Mouse (Mus musculus) urinary bladder, postnatal 10 days (tissue): ENCODE data around the gene Tmbim6.

Experiments used
- DNase-seq: peaks from one replicate; pipeline ENCODE4 v3.0.0; 2022; ENCODE audit warnings: low spot score

Gene Tmbim6

DNA sequence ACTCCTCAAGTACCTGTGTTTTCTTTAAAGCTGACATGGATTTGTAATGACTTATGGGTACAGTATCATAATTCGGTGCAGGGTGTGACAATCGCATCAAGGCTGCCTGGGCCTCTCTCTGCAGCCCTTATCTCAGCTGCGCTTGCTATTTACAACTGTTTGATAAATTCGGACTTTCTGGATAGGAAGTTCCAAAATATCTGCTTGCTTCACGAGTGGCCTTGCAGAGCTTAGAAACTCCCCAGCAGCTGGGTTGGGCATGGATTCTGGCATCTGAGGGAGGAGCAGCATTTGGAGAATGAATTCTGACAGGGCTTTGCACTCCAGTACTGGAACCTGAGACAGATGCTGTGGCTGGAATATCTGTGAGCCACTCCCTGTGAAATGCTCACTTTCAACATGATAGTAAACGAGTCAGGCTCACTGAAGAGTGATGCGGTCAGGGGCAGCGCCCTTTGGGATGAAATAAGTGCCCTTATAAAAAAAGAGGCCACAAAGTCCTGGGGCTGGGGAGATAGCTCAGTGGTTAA is 57.1 kb downstream of the Tmbim6 start:
- no peak for DNase-seq

DNA sequence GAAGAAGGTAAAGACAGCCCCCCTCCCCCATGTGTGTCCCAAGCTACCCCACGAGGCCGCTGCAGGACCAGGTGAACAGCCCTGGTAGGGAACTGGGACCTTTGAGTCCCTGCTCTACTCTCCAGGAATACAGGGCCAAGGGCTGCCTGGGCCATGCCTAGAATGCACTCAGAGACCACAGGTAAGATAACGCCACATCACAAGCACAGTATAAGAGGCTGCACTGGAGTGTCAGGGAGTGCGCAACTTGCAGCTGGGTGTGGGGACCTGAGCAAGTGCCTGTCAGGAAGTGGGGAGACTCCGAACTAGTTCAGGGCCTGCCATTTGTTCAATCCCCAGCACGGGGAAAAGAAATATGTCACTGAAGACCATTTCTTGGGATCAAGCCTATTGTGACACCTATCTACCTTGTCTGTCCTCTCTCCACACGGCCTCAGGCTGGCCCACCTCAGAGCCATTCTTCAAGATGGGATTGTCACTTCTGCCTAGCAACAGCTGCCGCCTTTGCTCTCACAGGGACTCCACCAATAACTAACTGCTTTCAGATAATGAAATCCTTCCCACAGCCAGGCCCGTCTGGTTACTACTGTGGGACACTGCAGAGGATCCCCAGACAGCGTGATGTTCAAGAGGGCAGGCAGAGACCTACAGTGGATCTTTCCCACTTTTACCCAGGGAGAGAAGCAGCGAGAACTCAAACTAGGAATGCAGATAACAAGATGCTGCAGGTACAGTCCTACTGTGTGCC is 60.6 kb downstream of the Tmbim6 start:
- no peak for DNase-seq

DNA sequence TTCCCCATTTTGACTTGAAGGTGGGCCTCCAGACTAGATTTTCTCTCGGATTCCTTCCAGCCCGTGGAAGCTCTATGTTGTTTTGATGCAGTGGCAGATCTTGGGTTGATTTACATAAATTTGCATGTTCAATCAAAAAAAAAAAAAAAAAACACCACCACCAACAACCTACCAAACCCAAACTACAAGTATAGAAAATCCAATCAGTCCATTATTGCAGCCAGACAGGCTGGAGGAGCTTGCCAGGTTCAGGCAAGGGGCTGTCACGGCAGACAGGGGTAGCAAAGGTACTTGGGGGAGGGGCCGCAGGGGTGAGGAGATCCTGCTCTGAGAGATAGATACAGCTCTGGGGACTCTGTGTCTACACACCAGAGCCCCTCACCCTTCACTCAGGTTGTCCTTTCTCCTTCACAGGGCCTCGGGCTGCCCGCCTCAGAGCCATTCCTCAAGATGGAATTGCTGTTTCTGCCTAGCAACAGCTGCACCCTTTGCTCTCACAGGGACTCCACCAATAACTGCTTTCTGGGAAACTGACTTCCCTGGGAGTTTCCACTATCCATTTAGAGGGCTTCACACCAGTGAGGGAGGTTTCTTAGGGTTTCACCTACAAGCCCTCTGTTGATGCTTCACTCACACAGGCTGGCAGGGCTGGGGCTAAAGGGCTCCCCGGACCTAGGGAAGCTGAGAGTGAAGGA is 62.0 kb downstream of the Tmbim6 start:
- no peak for DNase-seq

DNA sequence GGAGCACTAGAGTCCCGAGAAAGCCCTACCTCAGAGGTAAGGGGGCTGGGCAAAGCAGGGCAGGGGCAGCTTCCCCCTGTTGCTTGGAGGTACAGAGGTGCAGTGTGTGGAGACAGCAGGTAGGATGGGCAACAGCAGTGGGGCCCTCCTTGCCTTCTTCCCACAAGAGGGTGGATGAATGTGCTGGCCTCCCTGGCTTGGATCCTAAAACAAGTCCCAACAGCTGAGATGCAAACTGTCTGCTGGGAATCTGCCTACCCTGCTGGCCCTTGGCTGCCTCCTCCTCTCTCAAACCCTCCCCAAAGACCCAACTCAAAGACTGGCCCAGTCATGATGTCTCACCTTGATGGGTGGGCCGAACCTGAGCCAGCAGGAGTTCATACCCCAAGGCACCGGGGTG is 62.7 kb downstream of the Tmbim6 start:
- no peak for DNase-seq

DNA sequence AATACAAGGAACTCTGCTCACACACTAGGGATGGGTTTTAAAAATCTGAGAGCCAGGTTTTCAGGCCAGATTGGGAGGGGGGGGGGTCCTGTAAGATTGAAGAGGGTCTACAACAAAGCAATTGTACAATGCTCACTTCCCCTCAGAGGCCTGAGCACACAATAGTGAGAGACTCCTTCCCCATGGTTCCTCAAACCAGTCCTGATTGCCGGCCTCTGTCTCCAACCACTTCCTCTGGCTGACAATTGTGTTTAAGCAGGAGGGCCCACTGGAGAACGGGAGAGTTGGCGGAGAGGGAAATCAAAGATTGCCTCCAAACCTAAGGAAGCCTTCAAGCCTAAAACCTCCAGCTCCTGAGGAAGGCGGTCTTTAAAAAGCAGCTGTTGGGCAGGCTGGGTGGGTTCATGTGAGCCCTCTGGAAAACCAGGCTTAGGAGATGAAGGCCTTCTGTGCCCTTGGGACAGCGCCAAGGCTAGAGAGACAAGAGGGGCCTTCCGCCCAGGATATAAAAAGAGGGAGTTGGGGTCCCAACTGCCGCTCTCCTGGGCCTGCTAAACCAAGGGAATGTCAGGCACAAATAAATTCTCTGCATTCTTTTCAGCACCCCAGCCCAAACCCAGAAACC is 63.8 kb downstream of the Tmbim6 start:
- DNase-seq, result no peak

DNA sequence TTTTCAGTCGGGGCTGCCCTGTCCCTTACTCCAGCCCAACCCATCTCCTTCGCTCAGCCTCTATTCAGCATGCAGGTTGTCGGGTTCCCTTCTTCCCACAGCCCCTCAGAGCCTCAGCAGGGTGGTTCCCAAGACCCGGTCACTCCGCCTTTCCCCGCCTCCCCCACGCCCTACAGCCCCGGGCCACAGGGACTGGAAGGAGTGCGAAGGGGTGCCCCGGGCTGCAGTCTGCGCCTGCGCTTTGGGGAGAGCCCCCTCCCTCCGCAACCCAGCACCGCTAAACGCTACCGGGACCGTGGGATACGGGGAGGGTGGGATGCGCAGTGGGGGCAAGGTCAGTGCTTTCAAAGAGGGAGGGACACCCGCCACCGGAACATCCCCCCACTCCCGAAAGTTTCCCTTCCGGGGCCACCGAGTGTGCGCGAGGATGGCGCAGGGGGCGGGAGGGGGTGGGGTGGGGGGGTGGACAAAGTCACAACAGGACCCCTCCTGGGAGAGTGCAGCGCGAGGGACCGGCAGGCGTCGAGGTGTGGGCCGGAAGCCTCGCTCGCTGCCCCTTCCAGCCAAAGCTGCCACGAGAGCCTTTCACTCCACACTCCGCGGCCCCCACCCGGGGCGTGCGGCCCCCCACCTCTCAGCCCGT is 64.4 kb downstream of the Tmbim6 start:
- no peak for DNase-seq

DNA sequence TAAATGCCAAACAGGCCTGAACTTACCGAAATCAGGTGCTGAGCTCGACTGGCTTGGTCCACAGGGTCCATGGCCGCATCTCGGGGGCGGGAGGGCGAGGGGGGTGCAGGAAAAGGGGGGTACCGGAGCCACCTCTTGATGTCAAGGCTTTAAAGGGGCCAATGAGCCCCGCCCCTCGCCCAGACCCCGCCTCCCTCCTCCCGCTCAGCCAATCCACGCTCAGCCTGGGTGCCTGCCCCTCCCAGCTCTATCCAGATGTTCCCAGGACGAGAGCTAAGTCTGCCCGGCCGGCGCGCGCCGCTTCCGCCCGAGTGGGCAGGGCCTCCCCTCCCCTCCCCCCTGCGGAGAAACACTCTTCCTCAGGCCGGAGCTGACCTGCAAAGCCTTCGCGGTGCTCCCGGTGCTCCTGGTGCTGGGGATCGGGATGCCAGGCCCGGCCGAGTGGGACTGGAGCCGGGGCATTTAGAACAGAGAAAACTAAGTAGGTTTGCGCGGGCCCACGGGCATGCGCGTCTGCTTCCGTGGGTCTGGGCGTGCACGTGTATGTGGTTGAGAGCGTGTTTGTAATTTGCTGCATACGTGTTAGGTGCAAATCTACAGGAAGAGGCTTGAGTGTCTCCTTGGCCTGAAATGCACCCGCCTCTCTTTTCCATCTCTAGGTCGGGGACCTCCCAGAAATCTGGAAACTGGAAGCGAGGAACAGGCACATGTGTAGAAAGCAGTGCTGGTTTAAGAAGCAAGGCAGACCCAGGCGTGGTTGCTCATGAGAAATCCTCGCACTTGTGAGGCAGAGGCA is 65.1 kb downstream of the Tmbim6 start, which contains the start of gene Nckap5l:
Gene Nckap5l (minus strand): TSS at position 143 of the 796 bp plus-strand sequence.
- peak; percentile 79 for DNase-seq
